Mouse (Mus musculus) kidney, adult 18-20 months (tissue): ENCODE results near the gene Gm6408.
"Not testable (repeated sequence)": the region's sequence is repeated elsewhere in the genome, so short reads cannot be mapped to it uniquely, and the experiment has no call there.

Experiments
- DNase-seq: peaks from one replicate; pipeline ENCODE4 v3.0.0; 2021

Gene Gm6408

DNA sequence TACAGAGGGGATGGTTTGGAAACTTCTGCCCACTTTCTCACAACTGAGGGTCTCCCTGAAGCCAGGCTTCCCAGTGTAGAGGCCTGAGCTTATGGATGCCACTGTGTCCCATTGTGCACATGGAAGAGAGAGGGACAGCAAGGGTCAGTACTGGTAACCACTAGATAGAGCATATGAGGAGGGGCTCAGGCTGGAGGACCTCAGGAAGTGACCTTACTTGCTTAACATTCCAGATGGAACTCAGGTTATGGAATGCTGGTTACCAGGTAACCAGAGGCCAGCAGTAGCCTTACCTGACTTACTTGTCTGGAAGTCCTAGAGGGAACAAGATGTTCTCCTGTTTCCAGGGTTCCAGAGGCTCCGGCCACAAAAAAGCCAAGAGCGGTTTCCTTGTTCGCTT, at the start of gene Gm6408:
Gm6408 (plus strand) TSS at position 301 of the 400 bp plus-strand sequence.
- DNase-seq = not testable (repeated sequence)

DNA sequence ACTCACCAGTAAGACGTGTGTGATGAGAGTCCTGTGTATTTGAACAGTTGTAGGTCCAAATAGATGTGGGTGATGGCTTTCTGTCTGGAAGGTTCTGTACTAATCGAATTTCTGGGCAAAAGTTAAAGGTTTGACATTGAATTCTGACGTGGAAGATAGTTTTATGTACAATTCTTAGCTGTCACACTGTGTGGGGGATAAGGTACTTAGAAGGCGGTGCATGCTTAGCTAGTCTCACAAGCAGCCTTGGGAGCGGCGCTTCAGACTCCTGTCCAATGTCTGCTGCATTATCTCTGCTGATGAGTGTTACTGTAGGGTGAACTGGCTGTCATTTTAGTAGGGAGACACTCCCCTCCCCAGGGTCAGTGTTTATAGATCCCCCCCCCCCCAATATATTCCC, 49.3 kb upstream of the Gm6408 start:
- DNase-seq = no peak

DNA sequence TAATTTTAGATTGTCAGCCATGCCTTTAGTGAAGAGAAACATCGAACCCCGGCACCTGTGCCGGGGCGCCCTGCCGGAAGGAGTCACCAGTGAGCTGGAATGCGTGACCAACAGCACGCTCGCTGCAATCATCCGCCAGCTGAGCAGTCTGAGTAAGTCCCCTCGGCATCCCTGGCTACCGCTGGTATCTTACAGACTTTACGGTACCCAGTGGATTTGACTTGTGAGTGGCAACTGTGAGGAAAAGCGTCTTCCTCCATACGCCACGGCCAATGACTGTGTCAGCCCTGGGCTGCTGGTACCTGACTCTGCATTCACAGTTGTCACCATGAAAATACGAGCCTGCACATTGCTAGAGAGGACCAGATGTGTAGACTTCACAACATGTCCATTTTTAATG, 46.4 kb upstream of the Gm6408 start:
- DNase-seq = no peak

DNA sequence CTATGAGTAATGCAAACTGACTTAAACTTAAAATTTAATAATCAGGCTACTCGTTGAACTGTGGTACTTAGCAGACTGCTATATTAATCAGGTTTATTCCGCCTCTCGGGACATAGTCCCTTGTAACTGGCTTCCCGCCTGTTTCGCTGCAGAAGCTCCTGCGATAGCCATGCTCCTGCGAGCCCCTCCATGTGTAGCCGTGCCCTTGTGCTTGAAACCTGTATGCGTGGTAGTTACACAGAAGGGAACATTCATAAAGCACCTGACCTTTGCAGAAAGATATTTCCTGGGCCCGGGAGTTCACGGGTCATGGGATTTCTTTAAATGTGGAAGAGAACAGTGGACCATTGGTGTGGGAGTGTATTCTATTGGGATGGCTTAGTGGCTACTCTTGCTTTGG, 45.0 kb upstream of the Gm6408 start:
- no peak for DNase-seq

- DNase-seq = no peak
These were observed 42.5 kb upstream of the Gm6408 start for GRCm38 (mm10) chr5:146439152-146439781.

DNA sequence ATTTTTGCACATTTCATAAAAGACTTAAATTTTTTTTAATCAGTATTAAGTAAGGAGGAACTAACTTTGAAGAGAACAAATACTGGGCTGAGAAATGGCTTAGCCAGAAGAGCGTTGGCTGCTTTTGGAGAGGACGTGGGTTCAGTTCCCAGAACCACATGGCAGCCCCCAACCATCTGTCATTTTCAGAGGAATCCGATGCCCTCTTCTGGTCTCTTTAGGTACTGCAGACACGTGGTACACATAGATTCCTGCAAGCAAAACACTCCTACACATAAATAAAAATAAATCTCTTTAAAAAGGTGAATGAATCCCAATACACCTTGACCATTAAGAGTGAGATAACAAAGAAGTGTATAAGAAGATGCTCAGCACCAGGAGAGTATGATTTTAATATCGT, 41.5 kb upstream of the Gm6408 start:
- DNase-seq = no peak

DNA sequence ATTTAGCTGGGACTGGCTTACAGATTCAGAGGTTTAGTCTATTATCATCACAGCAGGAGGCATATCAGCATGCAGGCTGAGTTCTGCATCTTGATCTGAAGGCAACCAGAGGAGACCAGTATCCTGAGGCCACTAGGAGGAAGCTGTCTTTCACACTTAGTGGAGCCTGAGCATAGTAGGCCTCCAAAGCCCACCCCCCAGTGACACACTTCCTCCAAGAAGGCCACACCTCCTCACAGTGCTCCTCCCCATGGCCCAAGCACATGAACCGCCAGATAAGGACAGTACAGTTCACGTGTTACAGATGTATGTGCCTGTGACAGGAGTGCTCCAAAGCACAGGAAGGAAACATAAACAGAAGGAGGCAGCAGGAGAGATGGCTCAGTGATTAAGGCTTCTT, 39.0 kb upstream of the Gm6408 start:
- DNase-seq = no peak

DNA sequence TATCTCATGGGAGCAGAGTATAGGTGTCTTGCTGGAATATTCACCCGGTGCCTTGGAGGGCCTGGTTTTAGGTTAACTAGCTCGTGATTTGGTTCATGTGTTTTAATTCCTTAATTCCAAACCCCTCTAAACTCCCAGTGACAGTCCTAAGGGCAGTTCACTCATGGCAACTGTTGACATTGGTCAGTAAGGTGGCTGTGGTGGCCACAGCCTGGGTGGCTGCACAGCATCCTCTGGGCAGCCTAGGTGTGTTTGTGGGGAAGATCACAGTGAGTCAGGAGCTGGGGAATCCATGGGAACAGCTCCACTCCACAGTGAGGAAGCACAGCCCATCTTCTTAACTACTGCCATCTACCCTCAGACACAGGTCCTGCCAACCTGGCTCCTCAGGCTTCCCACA, 35.1 kb upstream of the Gm6408 start:
- no peak for DNase-seq

GRCm38 (mm10) chr5:146451592-146452254, 30.0 kb upstream of the Gm6408 start:
- no peak for DNase-seq

GRCm38 (mm10) chr5:146453556-146453955, 28.2 kb upstream of the Gm6408 start:
- no peak for DNase-seq

DNA sequence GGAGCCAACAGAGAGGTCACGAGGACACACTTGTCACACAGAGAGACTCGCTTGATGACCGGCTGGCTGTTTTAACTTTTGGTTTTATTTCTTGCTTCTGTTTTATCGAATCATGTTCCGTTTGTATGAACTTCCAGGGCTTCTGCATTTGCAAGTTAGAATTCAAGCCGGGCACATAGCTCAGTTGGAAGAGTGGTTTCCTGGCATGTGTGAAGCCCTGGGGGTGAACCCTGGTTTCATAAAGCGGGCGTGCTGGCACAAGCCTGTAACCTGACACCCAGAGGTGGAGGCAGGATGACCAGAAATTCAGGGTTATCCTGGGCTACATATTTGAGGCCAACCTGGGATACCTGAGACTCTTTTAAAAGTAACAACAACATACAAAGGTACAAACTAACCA, 20.2 kb upstream of the Gm6408 start:
- peak; percentile 34 for DNase-seq

GRCm38 (mm10) chr5:146466663-146467062, 15.1 kb upstream of the Gm6408 start:
- no peak for DNase-seq

DNA sequence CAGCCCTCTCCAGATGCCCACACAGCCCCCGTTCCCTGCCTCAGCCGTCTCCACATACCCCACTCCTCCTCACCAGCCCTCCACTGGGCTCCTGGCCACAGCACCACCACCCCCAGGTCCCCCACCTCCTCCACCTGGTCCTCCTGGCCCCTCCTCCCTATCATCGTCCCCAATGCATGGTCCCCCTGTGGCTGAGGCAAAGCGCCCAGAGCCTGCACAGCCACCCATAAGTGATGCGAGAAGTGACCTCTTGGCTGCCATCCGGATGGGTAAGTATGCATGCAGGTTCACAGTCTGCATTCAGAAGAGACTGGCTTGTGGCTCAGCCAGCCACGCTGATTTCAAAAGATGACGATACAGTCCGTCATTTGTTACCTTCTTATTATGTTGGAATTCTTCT, 13.5 kb upstream of the Gm6408 start:
- DNase-seq = no peak

DNA sequence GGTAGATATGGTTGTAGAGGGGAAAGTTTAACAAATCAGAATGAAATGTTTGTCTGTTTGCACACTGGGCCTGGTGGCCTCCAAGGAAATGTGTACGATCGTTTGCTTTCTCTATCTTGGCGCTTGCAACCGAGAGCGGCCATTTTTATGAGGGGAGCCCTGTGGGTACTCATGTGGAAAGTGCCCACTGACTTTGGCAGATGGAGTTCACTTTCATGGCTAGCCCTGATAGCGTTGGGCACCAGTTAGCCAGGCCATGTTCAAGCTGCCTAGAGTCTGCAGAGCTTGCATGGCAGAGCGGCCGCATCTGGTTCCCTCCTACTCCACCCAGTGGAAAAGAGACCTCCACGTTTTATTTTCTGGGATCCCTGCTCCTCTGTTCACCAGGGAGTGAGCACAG, 10.9 kb upstream of the Gm6408 start:
- no peak for DNase-seq

DNA sequence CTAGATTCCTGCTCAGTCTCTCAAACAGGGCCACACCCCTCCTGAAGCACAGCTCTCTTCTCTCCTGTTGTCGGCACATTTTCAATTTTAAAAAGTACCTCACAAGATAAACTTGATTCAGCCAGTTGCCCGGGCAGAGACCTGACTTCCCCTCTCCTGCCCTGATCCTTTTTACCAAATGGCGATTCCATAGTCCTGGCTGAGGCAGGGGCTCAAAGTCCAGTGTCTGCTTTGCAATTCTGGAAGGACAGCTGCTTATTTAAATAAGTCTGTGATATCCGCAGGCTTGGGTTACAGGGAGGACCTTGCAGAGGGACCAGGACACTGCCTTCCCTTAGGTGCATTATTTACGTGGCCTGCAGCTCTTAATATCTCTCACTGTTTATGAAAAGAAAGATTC, 10.5 kb upstream of the Gm6408 start:
- no peak for DNase-seq

DNA sequence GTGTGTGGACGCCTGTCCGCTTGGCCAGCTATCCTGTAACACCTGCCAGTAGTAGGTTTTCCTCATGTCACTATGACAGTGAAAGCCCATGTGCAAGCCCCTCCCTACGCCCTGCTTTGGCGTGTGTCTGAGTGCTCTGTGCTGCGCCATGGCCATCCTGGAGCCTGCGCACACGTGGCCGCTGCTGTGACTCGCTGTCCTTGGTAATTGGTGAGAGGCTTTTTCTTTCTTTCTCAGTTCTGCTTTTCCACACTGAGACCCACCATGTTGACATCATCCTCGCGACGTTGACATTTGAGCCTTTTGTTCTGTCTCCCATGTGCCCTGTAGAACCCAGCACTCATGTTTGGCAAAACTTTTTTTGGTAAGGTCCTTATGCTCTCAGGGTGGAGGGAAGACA, 9.9 kb upstream of the Gm6408 start:
- no peak for DNase-seq

DNA sequence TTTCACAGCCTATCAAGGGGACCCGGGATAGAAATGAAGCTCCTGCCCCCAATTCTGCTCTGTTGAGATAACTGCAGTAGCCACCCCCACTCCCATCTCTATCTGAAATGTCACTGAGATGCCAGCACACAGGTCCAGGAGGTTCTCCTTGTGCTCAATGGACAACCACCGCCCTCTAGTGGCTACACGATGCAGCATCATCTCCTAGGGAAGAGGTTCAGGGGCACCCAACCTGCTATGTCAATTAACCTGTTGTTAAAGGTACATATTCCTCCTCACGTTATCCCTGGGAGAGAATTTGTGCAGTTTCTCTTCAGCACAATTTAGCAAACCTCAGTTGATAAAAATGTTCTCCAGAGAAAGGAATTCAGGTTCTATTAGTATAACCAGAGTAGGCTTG, 2.2 kb upstream of the Gm6408 start:
- peak; percentile 49 for DNase-seq

- peak; percentile 47 for DNase-seq
These were observed 7.2 kb downstream of the Gm6408 start for GRCm38 (mm10) chr5:146488959-146489358.

- DNase-seq = not testable (repeated sequence)
These were observed 9.3 kb downstream of the Gm6408 start, which contains the start of gene Gm6370 for GRCm38 (mm10) chr5:146491063-146491462. Gm6370 (plus strand) TSS chr5:146491363.

DNA sequence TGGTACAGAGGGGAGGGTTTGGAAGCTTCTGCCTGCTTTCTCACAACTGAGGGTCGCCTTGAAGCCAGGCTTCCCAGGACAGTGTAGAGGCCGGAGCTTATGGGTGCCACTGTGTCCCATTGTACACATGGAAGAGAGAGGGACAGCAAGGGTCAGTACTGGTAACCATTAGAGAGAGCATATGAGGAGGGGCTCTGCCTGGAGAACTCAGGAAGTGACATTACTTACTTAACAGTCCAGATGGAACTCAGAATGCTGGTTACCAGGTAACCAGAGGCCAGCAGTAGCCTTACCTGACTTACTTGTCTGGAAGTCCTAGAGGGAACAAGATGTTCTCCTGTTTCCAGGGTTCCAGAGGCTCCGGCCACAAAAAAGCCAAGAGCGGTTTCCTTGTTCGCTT, 20.3 kb downstream of the Gm6408 start, which contains the start of gene 4930449I24Rik:
4930449I24Rik (plus strand) TSS at position 301 of the 400 bp plus-strand sequence.
- not testable (repeated sequence) for DNase-seq

- not testable (repeated sequence) for DNase-seq
These were observed 32.1 kb downstream of the Gm6408 start, which contains the start of gene Gm3402 for GRCm38 (mm10) chr5:146513823-146514222. Gm3402 (plus strand) TSS chr5:146514123.

DNA sequence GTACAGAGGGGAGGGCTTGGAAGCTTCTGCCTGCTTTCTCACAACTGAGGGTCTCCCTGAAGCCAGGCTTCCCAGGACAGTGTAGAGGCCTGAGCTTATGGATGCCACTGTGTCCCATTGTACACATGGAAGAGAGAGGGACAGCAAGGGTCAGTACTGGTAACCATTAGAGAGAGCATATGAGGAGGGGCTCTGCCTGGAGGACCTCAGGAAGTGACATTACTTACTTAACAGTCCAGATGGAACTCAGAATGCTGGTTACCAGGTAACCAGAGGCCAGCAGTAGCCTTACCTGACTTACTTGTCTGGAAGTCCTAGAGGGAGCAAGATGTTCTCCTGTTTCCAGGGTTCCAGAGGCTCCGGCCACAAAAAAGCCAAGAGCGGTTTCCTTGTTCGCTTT, 43.7 kb downstream of the Gm6408 start, which contains the start of gene Gm3404:
Gm3404 (plus strand) TSS at position 301 of the 400 bp plus-strand sequence.
- DNase-seq = not testable (repeated sequence)
